Mouse (Mus musculus) myocyte (in vitro differentiated cells): Measurements from ENCODE around the gene Adcy1.

Experiments
- CEBPB ChIP-seq: IDR thresholded peaks from 2 replicates; pipeline ENCODE4 v1.6.1; 2011; ENCODE audit warnings: mild to moderate bottlenecking, moderate library complexity; ENCODE audit not compliant: poor library complexity, insufficient read depth, severe bottlenecking
- E2F4 ChIP-seq: IDR thresholded peaks from one replicate; pipeline ENCODE4 v1.6.1; 2011; ENCODE audit warnings: mild to moderate bottlenecking, control low read depth, moderate library complexity; ENCODE audit not compliant: insufficient read depth
- MAX ChIP-seq: IDR thresholded peaks from one replicate; pipeline ENCODE4 v1.6.1; 2011; ENCODE audit warnings: low read depth, mild to moderate bottlenecking, control low read depth
- MYOD1 ChIP-seq, 3 experiments: IDR thresholded peaks; one replicate each; pipeline ENCODE4 v1.6.1; 2011; ENCODE audit warnings: control low read depth in 2 of 3, low read depth in 2 of 3, mild to moderate bottlenecking in 2 of 3, moderate library complexity in 1 of 3; ENCODE audit not compliant: insufficient read length in 2 of 3, control insufficient read depth in 1 of 3
- MYOG ChIP-seq, 3 experiments: IDR thresholded peaks; one replicate each; pipeline ENCODE4 v1.6.1; 2011; ENCODE audit warnings: control low read depth in 2 of 3, low read depth in 2 of 3, mild to moderate bottlenecking in 2 of 3; ENCODE audit not compliant: insufficient read length in 2 of 3, control insufficient read depth in 1 of 3, insufficient read depth in 1 of 3
- POLR2A ChIP-seq: IDR thresholded peaks from one replicate; pipeline ENCODE4 v1.6.1; 2011; ENCODE audit warnings: low read depth, mild to moderate bottlenecking, control low read depth, moderate library complexity; ENCODE audit not compliant: insufficient read length
- POLR2AphosphoS2 ChIP-seq: IDR thresholded peaks from one replicate; pipeline ENCODE4 v1.6.1; 2011; ENCODE audit warnings: low read depth, control low read depth; ENCODE audit not compliant: insufficient read length
- REST ChIP-seq: IDR thresholded peaks from one replicate; pipeline ENCODE4 v1.6.1; 2011; ENCODE audit warnings: mild to moderate bottlenecking, control low read depth, moderate library complexity; ENCODE audit not compliant: insufficient read depth, insufficient read length
- TCF12 ChIP-seq: IDR thresholded peaks from one replicate; pipeline ENCODE4 v1.6.1; 2011; ENCODE audit warnings: mild to moderate bottlenecking, control low read depth; ENCODE audit not compliant: poor library complexity, insufficient read depth, severe bottlenecking
- USF1 ChIP-seq: IDR thresholded peaks from one replicate; pipeline ENCODE4 v1.6.1; 2011; ENCODE audit warnings: low read depth, mild to moderate bottlenecking, control low read depth, moderate library complexity

- TF ChIP-seq POLR2A (no peak), E2F4 (no peak), POLR2AphosphoS2 (no peak), TCF12 (no peak), MAX (no peak), USF1 (no peak), MYOD1 (IDR thresholded peaks at IDR 0.05; ENCODE audit: control insufficient read depth in 1 of 3, insufficient read length in 2 of 3, low read depth in 2 of 3) (no peak), MYOG (IDR thresholded peaks at IDR 0.05; ENCODE audit: control insufficient read depth in 1 of 3, insufficient read depth in 1 of 3, insufficient read length in 2 of 3, low read depth in 2 of 3) (no peak), REST (no peak), CEBPB (no peak)
Observed at GRCm38 (mm10) chr11:7056121-7056520, 7.2 kb upstream of the Adcy1 start.
